Mouse (Mus musculus) cerebellum, adult 9-11 months (tissue): ENCODE measurements around the gene Stat5a.

Experiments used
- DNase-seq: peaks from one replicate; pipeline ENCODE4 v3.0.0; 2022

Stat5a gene

GRCm38 (mm10) chr11:100863141-100863540, 4.0 kb downstream of the Stat5a start:
- DNase-seq, result no peak

GRCm38 (mm10) chr11:100865618-100866017, 6.5 kb downstream of the Stat5a start:
- no peak for DNase-seq

- no peak for DNase-seq
These were observed 11.3 kb downstream of the Stat5a start for GRCm38 (mm10) chr11:100870256-100870967.

GRCm38 (mm10) chr11:100870968-100871350, 11.8 kb downstream of the Stat5a start:
- no peak for DNase-seq

- no peak for DNase-seq
These were observed 16.6 kb downstream of the Stat5a start for GRCm38 (mm10) chr11:100875761-100876160.

GRCm38 (mm10) chr11:100879321-100880078, 20.3 kb downstream of the Stat5a start:
- DNase-seq, result no peak

- no peak for DNase-seq
These were observed 24.5 kb downstream of the Stat5a start for GRCm38 (mm10) chr11:100883640-100884039.

- DNase-seq, result no peak
These were observed 26.3 kb downstream of the Stat5a start for GRCm38 (mm10) chr11:100885472-100885871.

- DNase-seq, result no peak
These were observed 27.1 kb downstream of the Stat5a start for GRCm38 (mm10) chr11:100886188-100886740.

- no peak for DNase-seq
These were observed 28.1 kb downstream of the Stat5a start for GRCm38 (mm10) chr11:100887236-100887635.

- DNase-seq, result no peak
These were observed 28.6 kb downstream of the Stat5a start for GRCm38 (mm10) chr11:100887764-100888163.

- no peak for DNase-seq
These were observed 29.2 kb downstream of the Stat5a start for GRCm38 (mm10) chr11:100888348-100888820.

GRCm38 (mm10) chr11:100890481-100890880, 31.3 kb downstream of the Stat5a start:
- no peak for DNase-seq

GRCm38 (mm10) chr11:100891256-100892123, 32.3 kb downstream of the Stat5a start:
- DNase-seq, result no peak

GRCm38 (mm10) chr11:100892435-100892834, 33.3 kb downstream of the Stat5a start:
- no peak for DNase-seq

- peak; percentile 87 for DNase-seq
These were observed 34.3 kb downstream of the Stat5a start for GRCm38 (mm10) chr11:100893482-100893881.

- no peak for DNase-seq
These were observed 35.2 kb downstream of the Stat5a start for GRCm38 (mm10) chr11:100894146-100894918.

GRCm38 (mm10) chr11:100896078-100896477, 36.9 kb downstream of the Stat5a start:
- peak; percentile 33 for DNase-seq

- DNase-seq, result peak; percentile 69
These were observed 38.4 kb downstream of the Stat5a start for GRCm38 (mm10) chr11:100897294-100898231.

- no peak for DNase-seq
These were observed 39.5 kb downstream of the Stat5a start for GRCm38 (mm10) chr11:100898441-100899199.
